Mouse (Mus musculus) brain, embryonic 18.5 days (tissue): ENCODE measurements at regions not wholly inside any gene's neighbourhood (a gene's known extent, or its start where the extent isn't known, plus 50 kb on each side); places are given as distances from the start of the nearest gene placed in this dataset.

Source experiments
- DNase-seq: peaks from one replicate; pipeline ENCODE4 v3.0.0-alpha.2; 2012; ENCODE audit warnings: low read depth, low spot score

- no peak for DNase-seq
These were observed 1708.7 kb upstream of the Slc10a2 start for GRCm38 (mm10) chr8:6813816-6814215.

GRCm38 (mm10) chr8:6807116-6807515 is 1702.0 kb upstream of the Slc10a2 start:
- no peak for DNase-seq

GRCm38 (mm10) chr8:6803199-6803598 is 1698.0 kb upstream of the Slc10a2 start:
- DNase-seq: no peak

- no peak for DNase-seq
These were observed 1695.9 kb upstream of the Slc10a2 start for GRCm38 (mm10) chr8:6801076-6801475.

GRCm38 (mm10) chr8:6789096-6789495 is 1683.9 kb upstream of the Slc10a2 start:
- no peak for DNase-seq

- no peak for DNase-seq
These were observed 1675.8 kb upstream of the Slc10a2 start for GRCm38 (mm10) chr8:6780983-6781382.

GRCm38 (mm10) chr8:6775103-6775502 is 1670.0 kb upstream of the Slc10a2 start:
- DNase-seq: no peak

GRCm38 (mm10) chr8:6729571-6729970 is 1624.4 kb upstream of the Slc10a2 start:
- no peak for DNase-seq

- DNase-seq: peak; percentile 51
These were observed 1603.8 kb upstream of the Slc10a2 start for GRCm38 (mm10) chr8:6708886-6709449.

- DNase-seq: no peak
These were observed 1583.4 kb upstream of the Slc10a2 start for GRCm38 (mm10) chr8:6688595-6688994.

GRCm38 (mm10) chr8:6658860-6659259 is 1553.7 kb upstream of the Slc10a2 start:
- DNase-seq: no peak

- peak; percentile 49 for DNase-seq
These were observed 1552.4 kb upstream of the Slc10a2 start for GRCm38 (mm10) chr8:6657451-6657990.

- no peak for DNase-seq
These were observed 1547.0 kb upstream of the Slc10a2 start for GRCm38 (mm10) chr8:6652180-6652579.

GRCm38 (mm10) chr8:6648083-6648482 is 1542.9 kb upstream of the Slc10a2 start:
- no peak for DNase-seq

- no peak for DNase-seq
These were observed 1540.3 kb upstream of the Slc10a2 start for GRCm38 (mm10) chr8:6645287-6645957.

GRCm38 (mm10) chr8:6644396-6644795 is 1539.2 kb upstream of the Slc10a2 start:
- no peak for DNase-seq

- DNase-seq: no peak
These were observed 1521.9 kb upstream of the Slc10a2 start for GRCm38 (mm10) chr8:6627009-6627557.

GRCm38 (mm10) chr8:6608891-6609290 is 1503.7 kb upstream of the Slc10a2 start:
- no peak for DNase-seq

- peak; percentile 50 for DNase-seq
These were observed 1501.8 kb upstream of the Slc10a2 start for GRCm38 (mm10) chr8:6606854-6607535.

- peak; percentile 28 for DNase-seq
These were observed 1499.2 kb upstream of the Slc10a2 start for GRCm38 (mm10) chr8:6604232-6604804.

- DNase-seq: no peak
These were observed 1485.0 kb upstream of the Slc10a2 start for GRCm38 (mm10) chr8:6590146-6590545.
